Mouse (Mus musculus): Measurements from ENCODE around the gene Dnajb2.
"Not testable (repeated sequence)": the region's sequence is repeated elsewhere in the genome, so short reads cannot be mapped to it uniquely, and the experiment has no call there.

The Dnajb2 gene

DNA sequence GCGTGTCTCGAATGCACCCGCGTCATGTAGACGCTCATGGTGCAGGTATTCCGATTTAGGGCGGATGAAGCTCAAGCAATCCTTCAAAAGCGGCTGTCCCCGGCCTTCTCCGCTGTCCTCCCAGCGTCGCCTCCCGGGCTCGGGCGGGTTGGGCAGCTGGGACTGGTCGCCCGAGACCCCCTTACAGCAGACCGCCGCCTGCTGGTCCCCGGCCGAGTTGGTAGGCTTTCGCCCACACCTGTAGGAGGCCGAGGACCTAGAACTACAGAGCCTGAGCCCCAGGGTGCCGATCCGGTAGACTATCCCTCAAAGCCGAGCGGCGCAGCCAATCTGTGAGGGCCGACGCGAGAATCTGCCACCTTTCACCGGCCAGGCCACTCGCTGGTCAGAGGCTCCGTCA, 16.7 kb upstream of the Dnajb2 start, which contains the start of gene Tuba4a:
Tuba4a (minus strand) TSS at position 335 of the 400 bp plus-strand sequence.
- peak; percentile 64 for DNase-seq

DNA sequence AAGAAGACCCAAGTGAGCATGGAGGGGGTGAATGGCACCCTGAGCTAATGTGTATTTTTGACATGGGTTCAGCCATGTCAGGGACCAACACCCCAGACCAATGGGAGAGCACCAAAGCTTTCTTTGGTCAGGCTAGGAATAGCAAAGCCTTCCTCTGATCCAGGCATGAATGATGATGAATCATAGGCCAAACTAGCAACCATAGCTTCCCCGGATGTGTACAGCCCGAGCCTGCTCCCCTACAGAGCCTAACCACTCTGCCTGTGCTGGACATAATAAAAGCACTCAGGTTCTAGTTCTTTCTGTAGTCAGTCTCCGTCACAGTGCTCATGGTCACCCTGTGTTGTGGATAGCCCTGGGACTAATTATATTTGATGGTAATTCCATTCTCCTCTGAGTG, 14.7 kb upstream of the Dnajb2 start:
- DNase-seq = no peak

DNA sequence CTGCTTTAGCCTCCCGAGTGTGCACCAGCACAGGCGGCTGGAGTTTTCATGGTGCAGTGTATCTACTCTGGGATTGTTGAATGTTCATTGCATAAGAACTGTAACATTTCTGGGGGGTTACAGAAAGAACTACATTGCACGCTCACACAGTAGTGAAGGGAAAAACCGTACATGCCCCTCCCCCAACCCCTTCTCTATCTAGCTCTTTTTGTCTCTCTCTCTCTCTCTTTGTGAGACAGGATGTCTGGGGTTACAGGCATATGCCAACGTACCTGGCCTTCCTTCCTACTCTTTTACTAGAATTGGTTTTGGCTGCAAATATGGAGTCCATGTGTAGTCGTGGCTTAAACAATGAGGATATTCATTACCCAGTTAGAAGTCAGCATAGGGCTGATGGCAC, 13.3 kb upstream of the Dnajb2 start:
- DNase-seq = no peak

DNA sequence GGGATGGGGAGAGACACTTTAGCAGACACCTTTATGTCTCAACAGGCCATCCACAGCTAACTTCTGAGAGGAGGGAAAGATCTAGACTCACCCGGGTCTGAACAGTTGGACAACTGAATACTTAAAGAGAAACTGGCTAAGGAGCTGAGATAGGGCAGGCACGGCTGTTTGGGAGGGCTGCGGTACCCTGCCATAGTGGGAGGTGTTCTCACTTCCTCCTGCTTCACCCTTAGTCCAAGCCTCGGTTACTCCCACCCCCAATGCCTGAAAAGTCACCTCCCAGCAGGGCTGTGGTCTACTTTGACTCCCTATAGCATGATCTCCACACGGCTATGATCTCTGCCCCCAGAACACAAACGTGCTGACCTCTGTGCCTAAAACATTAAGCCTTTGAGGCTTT, 12.7 kb upstream of the Dnajb2 start:
- DNase-seq = no peak

DNA sequence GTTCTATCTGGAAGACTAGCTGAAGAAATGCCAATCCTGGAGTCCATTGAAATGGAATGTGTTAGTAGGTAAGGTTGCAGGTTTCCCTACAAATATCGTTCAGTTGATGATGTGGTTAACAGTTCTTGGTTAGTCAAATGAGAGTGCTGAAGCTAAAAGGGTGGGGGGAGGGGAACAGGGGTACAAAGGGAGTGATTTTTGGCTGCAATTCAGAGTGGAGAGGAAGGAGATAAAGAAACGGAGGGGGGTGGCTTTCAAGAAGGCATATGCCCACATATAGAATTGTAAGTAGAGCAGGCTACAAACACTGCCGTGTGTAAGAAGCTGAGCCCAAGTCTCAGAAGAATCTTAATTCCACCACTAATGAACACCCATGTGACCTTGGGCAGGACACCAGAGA, 10.7 kb upstream of the Dnajb2 start:
- DNase-seq = no peak

DNA sequence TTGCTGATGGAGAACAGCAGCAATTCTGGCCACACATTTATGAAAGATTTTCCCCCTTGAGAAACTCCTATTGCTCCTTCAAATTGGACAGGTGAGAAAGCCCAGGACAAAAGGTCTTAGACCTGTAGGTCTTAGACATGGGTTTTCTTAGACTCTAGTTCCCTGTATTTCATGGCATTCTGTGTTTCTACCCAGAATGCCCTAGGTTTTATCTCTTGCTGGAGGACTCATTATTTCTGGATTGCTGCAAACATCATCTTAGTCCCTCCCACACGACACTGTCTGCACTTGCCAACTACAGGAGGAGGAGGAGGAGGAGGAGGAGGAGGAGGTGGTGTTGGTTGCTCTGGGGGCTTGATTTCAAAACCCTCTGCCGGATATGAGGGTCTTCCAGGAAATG, 10.1 kb upstream of the Dnajb2 start:
- no peak for DNase-seq

DNA sequence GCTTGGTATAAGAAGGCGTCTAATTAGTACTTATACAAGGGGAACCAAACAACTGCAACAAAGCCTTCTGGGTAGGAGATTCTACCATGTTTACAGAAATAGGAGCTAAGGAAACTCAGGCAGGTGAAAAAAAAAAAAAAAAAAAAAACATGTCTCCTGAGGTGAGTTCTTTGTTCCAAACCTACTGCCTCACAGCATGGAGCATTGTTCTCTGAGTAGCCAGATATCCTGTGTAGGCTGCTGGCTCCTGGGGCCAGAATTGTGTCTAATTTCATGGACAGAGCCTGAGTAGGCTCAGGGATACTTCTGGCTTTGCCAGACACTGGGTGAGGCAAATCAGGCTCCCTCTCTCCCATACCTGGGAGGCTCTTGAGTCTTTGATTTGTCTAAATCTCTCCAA, 8.6 kb upstream of the Dnajb2 start:
- no peak for DNase-seq

DNA sequence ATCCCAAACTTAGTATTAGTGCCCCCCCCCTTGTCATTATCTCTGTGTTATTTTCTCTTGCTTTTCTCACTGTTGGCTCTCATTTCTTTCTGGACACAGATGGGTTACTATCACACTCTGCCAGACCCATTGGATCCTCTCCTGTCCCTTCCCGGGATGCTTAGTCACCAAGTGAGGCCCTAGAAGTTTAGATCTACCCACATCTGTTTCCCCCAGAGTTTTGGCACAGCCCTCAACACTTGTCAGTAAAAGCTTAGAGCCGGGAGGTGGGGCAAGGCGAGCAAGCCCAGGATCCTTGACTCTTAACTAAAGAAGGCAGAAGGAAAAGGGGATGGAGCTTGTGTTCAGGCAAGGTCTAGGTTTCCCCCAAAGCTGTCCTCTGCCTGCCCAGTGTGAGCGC, 7.0 kb upstream of the Dnajb2 start:
- no peak for DNase-seq

DNA sequence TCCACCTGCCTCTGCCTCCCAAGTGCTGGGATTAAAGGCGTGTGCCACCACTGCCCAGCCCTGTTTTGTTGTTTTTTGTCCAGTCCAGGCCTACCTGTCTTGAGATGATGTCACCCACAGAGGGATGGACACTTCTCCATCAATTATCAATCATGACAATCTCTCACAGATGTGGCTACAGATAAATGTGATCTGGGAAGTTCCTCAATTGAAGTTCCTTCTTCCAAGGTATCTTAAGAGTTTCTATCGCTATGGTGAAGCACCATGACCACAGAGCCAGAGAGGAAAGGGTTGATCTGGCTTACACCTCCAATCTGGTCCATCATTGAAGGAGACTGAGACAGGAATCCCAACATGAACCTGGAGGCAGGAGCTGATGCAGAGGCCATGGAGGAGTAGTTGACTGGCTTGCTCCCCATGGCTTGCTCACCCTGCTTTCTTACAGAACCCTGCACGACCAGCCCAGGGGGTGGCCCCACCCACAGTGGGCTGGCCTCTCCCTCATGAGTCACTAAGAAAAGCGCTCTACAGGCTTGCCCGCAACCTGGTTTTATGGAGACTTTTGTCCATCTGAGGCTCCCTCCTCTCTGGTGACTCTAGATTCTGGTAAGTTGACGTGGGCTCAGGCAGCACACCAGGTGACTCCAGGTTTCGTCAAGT, 5.7 kb upstream of the Dnajb2 start:
- no peak for DNase-seq

DNA sequence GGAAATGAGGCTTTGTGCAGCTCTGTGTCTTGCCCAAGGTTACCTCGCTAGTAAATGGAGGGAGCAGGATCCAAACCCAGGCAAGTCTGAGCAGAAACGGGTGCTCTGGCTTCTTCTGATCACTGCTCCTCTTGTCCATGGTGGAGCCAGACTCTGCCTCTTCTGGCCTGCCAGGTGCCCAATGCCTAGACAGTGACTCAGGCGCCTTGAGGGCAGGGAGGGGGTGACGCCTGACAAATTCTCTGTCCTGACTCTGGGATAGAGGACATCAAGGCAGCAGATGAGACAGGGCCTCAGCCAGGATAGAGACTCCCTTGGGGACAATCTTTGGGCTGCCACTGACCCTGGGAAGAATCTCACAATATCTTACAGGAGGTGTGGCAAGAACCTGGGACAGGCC, 5.0 kb upstream of the Dnajb2 start:
- no peak for DNase-seq

DNA sequence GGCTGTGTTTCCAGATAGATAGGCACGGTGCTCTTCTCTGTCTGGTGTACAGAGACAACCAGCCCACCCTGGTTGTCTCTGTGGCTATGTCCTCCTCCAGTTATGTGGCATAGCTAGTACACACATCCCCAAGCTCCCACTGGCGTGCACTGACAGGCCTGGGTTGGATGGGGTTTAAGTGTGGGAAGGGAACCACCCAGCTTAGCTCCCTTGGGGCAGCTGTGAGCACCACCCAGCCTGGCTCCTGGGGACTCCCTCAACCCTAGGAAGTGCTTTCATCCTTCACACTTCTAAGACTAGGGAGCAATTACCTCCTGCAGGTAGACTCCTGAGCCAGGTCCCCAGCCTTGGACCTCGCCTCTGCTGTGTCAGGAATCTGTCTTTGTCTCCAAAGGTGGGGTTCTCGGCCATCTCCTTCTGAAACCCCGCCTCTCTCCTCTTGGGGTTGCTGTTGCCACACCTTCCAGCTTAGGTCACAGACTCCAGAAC, 4.5 kb upstream of the Dnajb2 start, which contains the start of gene A630095N17Rik:
A630095N17Rik (minus strand) TSS at position 439 of the 489 bp plus-strand sequence.
- no peak for DNase-seq

DNA sequence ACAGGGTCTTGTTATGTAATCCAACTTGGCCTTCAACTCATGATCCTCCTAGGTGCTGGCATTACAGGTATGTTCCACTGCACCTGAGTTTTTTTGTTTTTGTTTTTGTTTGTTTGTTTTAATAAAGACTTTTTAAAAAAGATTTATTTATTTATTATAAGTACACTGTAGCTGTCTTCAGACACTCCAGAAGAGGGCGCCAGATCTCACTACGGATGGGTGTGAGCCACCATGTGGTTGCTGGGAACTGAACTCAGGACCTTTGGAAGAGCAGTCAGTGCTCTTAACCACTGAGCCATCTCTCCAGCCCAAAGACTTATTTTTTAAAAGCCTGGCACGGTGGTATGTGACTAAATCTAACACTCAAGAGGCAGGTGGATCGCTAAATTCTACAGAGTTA, 3.7 kb upstream of the Dnajb2 start:
- DNase-seq = not testable (repeated sequence)

DNA sequence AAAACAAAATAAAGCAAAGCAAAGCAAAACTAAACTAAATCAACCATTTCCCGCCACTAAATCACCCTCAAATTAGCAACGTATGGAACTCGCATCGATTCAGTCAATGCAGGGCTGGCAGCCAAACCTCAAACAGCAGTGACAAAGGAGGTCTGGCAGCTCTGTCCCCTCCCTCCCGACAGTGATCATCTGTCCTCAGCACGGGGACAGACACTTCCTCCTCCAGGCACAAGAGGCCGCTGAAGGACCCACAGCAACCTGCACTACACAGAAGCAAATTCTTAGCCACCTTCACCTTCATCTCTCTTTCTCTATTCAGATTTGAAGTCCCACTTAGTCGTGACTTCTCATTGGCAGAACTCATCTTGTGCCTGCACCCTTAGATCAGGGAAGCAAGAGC, 1.6 kb upstream of the Dnajb2 start:
- DNase-seq = peak; percentile 80

DNA sequence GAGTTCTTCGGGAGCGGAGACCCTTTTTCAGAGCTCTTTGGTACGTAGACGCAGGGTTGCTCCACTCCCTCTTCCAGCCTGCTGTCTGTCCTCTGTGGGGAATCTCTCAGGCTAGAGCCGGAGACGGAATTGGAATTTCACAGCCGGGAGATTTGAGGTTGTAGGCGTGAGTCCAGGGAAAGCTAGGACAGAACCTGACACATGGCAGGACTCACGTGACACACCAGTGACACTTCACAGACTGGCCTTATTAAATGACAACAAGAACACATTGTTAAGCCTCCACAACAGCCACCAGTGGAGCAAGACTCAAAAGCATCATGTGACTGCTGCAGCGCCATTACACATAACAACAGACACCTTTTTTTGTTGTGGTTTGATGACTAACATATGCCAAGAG, 3.4 kb downstream of the Dnajb2 start:
- DNase-seq = no peak

DNA sequence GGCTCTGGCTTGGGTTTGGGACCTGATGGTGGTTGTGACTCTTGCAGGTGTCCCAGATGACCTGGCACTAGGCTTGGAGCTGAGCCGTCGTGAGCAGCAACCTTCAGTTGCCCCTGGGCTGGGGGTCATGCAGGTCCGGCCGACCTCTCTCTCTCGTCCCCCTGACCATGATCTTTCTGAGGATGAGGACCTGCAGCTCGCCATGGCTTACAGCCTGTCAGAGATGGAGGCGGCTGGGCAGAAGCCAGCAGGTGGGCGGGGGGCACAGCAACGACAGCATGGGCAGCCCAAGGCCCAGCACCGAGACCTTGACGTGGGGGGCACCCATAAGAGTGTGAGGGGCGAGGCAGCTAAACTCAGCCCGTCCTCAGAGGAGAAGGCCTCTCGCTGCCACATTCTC, 7.2 kb downstream of the Dnajb2 start:
- DNase-seq = no peak

DNA sequence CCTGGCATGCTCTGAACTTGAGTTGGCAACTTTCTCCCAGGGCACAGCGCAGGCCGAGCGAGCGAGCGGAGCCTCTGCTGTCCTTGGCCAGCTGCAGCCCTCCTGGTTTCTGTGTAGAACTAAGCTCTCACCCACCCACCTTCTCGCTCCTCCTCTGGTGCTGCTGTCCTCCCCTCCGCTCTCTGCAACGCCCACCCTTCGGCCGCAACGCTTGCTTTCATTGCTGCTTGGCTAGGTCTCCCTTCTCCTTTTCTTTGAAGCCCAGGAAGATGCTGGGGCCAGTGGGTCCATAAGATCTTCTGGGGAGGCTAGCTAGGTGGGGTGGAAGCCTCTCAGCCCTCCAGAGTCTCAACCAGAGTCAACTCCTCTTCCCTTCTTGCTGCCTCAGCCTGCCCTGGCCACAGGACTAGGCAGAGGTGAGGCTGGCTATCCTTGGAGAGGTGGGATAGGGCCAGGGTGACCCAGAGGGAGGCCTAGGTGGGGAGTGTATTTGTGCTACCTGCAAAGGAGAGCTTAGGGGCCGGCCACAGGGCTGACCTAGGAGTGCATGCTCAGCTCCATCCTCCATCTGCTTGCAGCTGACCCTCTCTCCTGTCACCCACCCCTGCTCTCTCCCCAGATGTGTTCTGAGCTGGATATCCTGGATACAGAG, 8.1 kb downstream of the Dnajb2 start:
- no peak for DNase-seq

DNA sequence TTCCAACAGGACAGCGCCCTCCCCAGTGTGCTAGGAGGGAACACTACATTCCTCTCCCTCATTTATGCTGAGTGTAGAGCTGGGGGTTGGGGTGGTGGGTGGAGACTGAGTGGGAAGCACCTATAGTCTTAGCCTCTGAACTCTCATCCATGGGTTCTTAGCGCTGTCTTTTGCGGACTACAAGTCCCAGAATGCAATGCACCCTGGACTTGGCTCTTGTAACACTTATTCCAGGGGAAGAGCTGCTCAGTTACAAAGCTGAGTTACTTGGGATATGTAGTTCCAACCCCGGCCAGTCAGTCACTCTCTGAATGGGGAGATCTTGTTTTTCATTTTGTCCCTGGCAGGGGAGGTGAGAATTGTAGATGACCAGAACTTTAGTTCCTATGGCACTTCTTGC, 8.6 kb downstream of the Dnajb2 start:
- DNase-seq = peak; percentile 71

DNA sequence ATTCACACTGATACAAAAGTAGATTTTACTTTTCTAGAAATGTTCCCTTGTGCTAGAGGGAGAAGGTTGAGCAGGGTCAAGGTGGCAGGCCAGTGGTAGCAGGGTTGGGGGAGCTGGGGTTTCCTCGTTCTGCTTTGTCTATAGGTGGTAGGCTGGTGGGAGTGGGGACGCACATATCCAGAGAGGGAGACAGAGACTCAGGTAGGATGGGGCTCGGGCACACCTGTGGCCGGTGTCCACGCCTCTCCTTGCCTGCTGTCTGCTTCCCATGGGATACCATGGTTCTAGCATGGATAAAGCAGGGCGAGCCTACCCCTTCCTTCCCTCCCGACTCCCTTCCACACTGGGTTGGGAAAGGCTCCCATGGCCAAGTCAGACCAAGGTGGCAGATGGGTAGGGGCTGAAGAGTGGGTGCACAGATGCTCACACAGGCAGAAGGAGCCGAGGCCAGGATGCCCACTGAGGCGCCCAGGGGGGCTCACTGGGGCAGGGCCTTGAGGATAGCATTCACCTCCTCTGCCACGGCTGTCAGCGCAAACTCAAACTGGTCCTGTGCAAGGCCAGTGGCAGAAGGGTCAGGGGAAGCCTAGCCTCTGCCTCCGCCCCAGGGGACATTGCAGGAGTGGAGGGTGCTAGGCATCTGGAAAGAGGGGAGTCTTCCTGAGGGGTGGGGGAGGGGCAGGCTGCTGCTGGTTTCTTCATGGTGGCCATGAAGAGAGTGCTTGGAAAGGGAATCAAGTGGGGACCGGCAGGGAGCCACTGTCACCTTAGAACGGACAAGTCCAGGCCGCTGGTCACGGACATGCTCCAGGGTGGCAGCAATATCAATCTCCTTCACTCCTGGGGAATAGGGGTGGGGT, 11.1 kb downstream of the Dnajb2 start:
- no peak for DNase-seq

DNA sequence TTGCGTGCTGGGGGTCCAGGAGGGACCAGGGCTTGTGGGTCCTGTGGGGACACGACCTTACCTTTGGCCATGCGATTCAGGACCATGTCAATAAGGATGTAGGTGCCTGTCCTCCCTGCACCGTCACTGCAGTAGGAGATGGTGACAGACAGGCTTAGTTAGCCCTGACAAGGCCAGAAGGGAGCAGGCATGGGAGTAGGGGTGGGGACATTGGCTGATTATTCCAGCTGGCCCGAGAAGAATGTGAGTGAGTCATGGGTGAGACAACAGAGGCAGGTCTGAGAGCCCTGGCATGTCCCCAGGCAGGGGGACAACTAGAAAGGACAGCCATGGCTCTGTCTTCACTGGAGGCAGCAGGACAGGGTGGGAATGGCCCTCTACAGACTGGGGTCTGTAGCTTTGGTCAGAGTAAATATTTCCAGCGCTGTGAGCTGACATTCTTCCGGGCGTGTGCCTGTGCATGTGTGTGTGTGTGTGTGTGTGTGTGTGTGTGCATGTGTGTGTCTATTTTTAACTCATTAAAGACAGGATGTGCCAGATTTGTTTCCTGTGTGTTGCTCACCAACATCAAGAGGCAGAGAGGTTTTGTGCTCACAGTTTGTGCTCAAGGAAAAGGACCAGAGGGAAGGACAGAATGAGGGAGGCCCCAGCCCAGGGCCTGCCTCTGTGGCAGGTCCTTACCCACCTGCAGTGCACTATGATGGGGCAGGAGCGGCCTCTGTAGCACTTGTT, 12.0 kb downstream of the Dnajb2 start:
- DNase-seq = peak; percentile 42

DNA sequence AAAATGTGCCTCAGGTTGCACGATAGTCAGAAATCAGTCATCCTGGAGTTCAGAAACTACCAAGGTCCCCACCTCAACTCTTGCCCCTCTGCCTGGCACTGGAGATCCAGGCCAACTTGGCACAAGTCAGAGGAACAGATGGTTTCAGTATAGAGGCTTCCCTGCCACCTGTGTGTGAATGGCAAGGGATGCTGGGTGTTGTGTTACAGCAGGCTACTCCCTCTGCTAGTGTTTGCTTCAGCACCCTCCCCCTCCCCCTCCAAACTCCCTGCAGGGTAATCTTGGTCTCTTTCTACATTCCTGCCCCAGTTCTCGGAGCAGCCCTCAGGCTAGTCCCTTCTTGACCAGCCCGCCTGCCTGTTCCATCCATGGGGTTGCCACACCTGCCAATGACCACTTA, 14.3 kb downstream of the Dnajb2 start:
- DNase-seq = no peak

DNA sequence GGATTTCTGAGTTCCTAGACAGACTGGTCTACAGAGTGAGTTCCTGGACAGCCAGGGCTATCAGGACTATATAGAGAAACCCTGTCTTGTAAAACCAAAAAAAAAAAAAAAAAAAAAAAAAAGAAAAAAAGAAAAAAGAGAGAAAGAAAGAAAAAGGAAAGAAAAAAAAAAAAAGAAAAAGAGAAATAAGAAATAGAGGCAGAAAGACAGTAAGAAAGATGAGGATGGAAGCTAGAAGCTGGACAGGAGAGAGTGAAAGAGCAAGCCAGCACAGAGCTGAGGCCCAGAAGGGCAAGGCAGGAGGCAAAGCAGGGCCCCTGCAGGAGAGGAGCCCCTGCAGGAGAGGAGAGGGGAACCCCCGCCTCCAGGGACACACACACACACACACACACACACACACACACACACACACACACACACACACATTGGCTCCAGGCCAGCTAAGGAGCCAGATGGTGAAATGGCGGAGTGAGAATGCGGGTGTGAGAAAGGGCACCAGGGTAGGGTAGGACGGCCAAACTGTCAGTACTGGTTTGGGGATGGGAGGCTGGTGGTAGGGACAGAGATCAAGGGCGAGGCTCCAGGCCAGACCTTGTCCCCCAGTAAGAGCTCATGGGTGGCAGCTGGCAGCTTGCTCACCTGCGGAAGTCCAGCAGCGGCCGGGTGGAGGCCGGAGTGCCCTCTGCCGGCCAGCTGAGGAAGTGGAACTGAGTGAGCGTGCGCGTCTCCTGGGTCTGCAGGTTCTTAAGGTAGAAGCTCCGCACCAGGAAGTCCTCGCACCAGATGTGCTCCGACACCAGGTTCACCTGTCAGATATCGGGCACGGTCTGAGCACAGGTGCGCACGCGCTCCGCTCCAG, 15.1 kb downstream of the Dnajb2 start:
- DNase-seq = peak; percentile 88

DNA sequence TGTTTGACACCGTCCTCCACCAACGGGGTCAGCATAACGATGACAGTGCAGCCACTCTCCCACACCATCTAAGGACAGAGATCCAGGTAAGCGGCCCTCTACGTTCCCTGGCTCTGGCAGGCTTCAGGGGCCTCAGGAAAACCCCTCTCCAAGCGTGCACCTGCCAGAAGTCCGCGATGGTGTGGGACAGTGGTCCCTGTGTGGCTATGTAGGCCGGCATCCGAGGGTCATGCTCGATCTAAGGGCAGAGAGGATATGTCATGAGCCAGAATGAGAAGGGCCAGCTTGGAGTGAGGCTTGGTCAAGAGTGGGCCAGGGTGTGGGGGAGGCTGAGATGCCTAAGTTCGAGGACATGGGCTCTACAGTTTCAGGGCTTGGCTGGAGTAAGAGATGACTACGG, 16.1 kb downstream of the Dnajb2 start:
- DNase-seq = no peak

Measured in kidney, postnatal 10 days (tissue).